Mouse (Mus musculus) small intestine, adult 2 months (tissue): ENCODE data around the gene Tmem223.

Experiments
- CTCF ChIP-seq: fragments of 200-500 bp; IDR thresholded peaks from 2 replicates; pipeline ENCODE4 v1.5.1; 2012; ENCODE audit warnings: low read depth, mild to moderate bottlenecking, control low read depth, inconsistent platforms, low read length, moderate library complexity, mixed read lengths; ENCODE audit not compliant: insufficient replicate concordance, insufficient read length; ENCODE audit errors: extremely low read depth
- POLR2A ChIP-seq: fragments of 200-500 bp; IDR thresholded peaks from 2 replicates; pipeline ENCODE4 v1.6.1; 2012; ENCODE audit warnings: low read depth, mild to moderate bottlenecking, control low read depth, inconsistent platforms, low read length, moderate library complexity

DNA sequence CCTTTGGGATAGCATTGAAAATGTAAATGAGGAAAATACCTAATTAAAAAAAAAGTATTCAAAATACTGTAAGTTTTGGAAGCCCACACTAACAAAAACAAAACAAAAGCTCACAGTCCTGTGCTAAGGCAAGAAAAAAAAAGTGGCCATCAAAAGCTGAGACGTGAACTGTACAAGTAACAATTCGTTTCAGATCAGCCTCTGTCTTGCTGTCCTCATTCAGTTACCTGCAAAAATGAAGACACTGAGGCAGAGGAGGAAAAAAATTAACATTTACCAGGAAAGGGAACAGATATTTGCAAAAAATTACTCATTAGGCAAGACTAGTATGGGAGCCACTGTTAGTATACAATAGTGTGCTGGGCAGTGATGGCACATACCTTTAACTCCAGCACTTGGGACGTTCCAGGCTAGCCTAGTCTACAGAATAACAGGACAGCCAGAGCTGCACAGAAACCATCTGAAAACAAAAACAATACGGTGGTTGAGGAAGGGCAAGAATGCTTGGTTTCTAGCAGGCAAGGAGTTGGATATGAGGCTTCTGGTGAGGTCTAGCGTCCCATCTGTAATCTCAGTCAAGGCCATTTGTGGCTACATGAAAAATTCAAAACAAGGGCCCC, 43.2 kb upstream of the Tmem223 start:
- TF ChIP-seq CTCF: no peak
- no peak for TF ChIP-seq POLR2A
